Mouse (Mus musculus) midbrain, embryonic 10.5 days (tissue): ENCODE results near the gene Ccl25. TPM values are rescaled to one million over a fixed set of nuclear protein-coding genes. Genes with fewer than 3 reads are reported as not detected.
"Not testable (repeated sequence)": the region's sequence is repeated elsewhere in the genome, so short reads cannot be mapped to it uniquely, and the experiment has no call there.

Source experiments
- DNase-seq: peaks from one replicate; pipeline ENCODE4 v3.0.0-alpha.2; 2017; ENCODE audit warnings: low spot score
- H3K27ac ChIP-seq: fragments of 300-500 bp; sonication (generic); replicated peaks from 2 replicates; pipeline ENCODE4 v1.5.1; 2016; ENCODE audit warnings: mild to moderate bottlenecking
- H3K27me3 ChIP-seq: fragments of 300-500 bp; sonication (generic); 2 replicates; pipeline ENCODE4 v1.6.1; 2016; ENCODE audit warnings: low read depth, mild to moderate bottlenecking; ENCODE audit not compliant: poor library complexity, severe bottlenecking
- H3K36me3 ChIP-seq: fragments of 300-500 bp; sonication (generic); 2 replicates; pipeline ENCODE4 v1.6.1; 2016; ENCODE audit warnings: mild to moderate bottlenecking, moderate library complexity
- H3K4me1 ChIP-seq: fragments of 300-500 bp; sonication (generic); 2 replicates; pipeline ENCODE4 v1.6.1; 2016
- H3K4me3 ChIP-seq: fragments of 300-500 bp; sonication (generic); 2 replicates; pipeline ENCODE4 v1.5.1; 2016; ENCODE audit warnings: mild to moderate bottlenecking, moderate library complexity
- H3K9me3 ChIP-seq: fragments of 300-500 bp; sonication (generic); replicated peaks from 2 replicates; pipeline ENCODE4 v1.6.1; 2016; ENCODE audit warnings: mild to moderate bottlenecking
- WGBS: fragments of 180-500 bp; shearing (Covaris S2); methylation state at CpG from one replicate; pipeline ENCODE4 v1.1.7; 2016; 5-methylcytosine and 5-hydroxymethylcytosine counted together
- polyA plus RNA-seq: library from polyadenylated mRNA; unstranded; fragments of >200 nt; fragmentation: Nextera tagmentation; extraction: Ambion mirVana; gene quantifications from 2 replicates; pipeline ENCODE4 v1.2.1, GENCODE M21; 2016

Gene Ccl25
- polyA plus RNA-seq, 1 experiment from 2014 or later, result 23.2 TPM

GRCm38 (mm10) chr8:4350618-4351017, 25.6 kb downstream of the Ccl25 start:
- Histone ChIP-seq H3K27me3 (no peaks in the 10 kb centered on the region), H3K27ac (no peak overlapping the region), H3K4me3 (no peak overlapping the region), H3K9me3 (no peaks in the 10 kb centered on the region), H3K4me1 (peaks cover 3% of the 10 kb centered on the region; the same call in 1 of the 2 replicates), H3K36me3 (no peaks in the 10 kb centered on the region)
- WGBS, result 93% methylated on average over 3 of the region's 3 CpGs
- DNase-seq, result no peak

- H3K27me3 ChIP-seq, H3K4me1 ChIP-seq, H3K4me3 ChIP-seq, DNase-seq, H3K9me3 ChIP-seq, H3K27ac ChIP-seq, H3K36me3 ChIP-seq: not testable (repeated sequence)
- WGBS, result 89% methylated on average over 6 of the region's 6 CpGs
These were observed 27.6 kb downstream of the Ccl25 start for GRCm38 (mm10) chr8:4352562-4352961.

- H3K4me3 ChIP-seq, result no peak overlapping the region
- DNase-seq, result no peak
- H3K36me3 ChIP-seq, result no peaks in the 10 kb centered on the region
- H3K27me3 ChIP-seq, result no peaks in the 10 kb centered on the region
- H3K27ac ChIP-seq, result no peak overlapping the region
- no peaks in the 10 kb centered on the region for H3K9me3 ChIP-seq
- no peaks in the 10 kb centered on the region for H3K4me1 ChIP-seq
- 82% methylated on average over 4 of the region's 4 CpGs for WGBS
These were observed 28.7 kb downstream of the Ccl25 start for GRCm38 (mm10) chr8:4353741-4354140.

GRCm38 (mm10) chr8:4354516-4354915, 29.5 kb downstream of the Ccl25 start:
- H3K27ac ChIP-seq, result no peak overlapping the region
- 82% methylated on average over 1 of the region's 1 CpGs for WGBS
- H3K27me3 ChIP-seq, result no peaks in the 10 kb centered on the region
- no peak overlapping the region for H3K4me3 ChIP-seq
- H3K36me3 ChIP-seq, result no peaks in the 10 kb centered on the region
- H3K4me1 ChIP-seq, result no peaks in the 10 kb centered on the region
- DNase-seq, result no peak
- no peaks in the 10 kb centered on the region for H3K9me3 ChIP-seq

- H3K4me1 ChIP-seq, result no peaks in the 10 kb centered on the region
- H3K27me3 ChIP-seq, result no peaks in the 10 kb centered on the region
- H3K4me3 ChIP-seq, result no peak overlapping the region
- no peaks in the 10 kb centered on the region for H3K9me3 ChIP-seq
- no peaks in the 10 kb centered on the region for H3K36me3 ChIP-seq
- H3K27ac ChIP-seq, result no peak overlapping the region
- no peak for DNase-seq
- WGBS, result 93% methylated on average over 10 of the region's 10 CpGs
These were observed 30.4 kb downstream of the Ccl25 start for GRCm38 (mm10) chr8:4355455-4355854.

GRCm38 (mm10) chr8:4359362-4359761, 34.4 kb downstream of the Ccl25 start:
- DNase-seq, result no peak
- Histone ChIP-seq H3K36me3 (no peaks in the 10 kb centered on the region), H3K4me1 (no peaks in the 10 kb centered on the region), H3K9me3 (no peaks in the 10 kb centered on the region), H3K27me3 (no peaks in the 10 kb centered on the region), H3K27ac (no peak overlapping the region), H3K4me3 (no peak overlapping the region)
- WGBS, result 87% methylated on average over 3 of the region's 3 CpGs

GRCm38 (mm10) chr8:4360922-4361321, 35.9 kb downstream of the Ccl25 start:
- Histone ChIP-seq H3K9me3 (no peaks in the 10 kb centered on the region), H3K4me3 (no peak overlapping the region), H3K27me3 (no peaks in the 10 kb centered on the region), H3K36me3 (no peaks in the 10 kb centered on the region), H3K4me1 (no peaks in the 10 kb centered on the region), H3K27ac (no peak overlapping the region)
- 88% methylated on average over 2 of the region's 2 CpGs for WGBS
- no peak for DNase-seq

- H3K27me3 ChIP-seq, result no peaks in the 10 kb centered on the region
- 0 out of 2 replicates have a peak, but pooled peaks cover 3% of the 10 kb centered on the region for H3K9me3 ChIP-seq
- no peaks in the 10 kb centered on the region for H3K4me1 ChIP-seq
- DNase-seq, result no peak
- whole genome bisulfite sequencing, result 89% methylated on average over 3 of the region's 3 CpGs
- H3K36me3 ChIP-seq, result no peaks in the 10 kb centered on the region
- no peak overlapping the region for H3K27ac ChIP-seq
- no peak overlapping the region for H3K4me3 ChIP-seq
These were observed 41.2 kb downstream of the Ccl25 start for GRCm38 (mm10) chr8:4366189-4366588.

- Histone ChIP-seq H3K27me3 (no peaks in the 10 kb centered on the region), H3K27ac (no peak overlapping the region), H3K4me3 (no peak overlapping the region), H3K9me3 (0 out of 2 replicates have a peak, but pooled peaks cover 3% of the 10 kb centered on the region), H3K4me1 (no peaks in the 10 kb centered on the region), H3K36me3 (no peaks in the 10 kb centered on the region)
- DNase-seq, result no peak
- 90% methylated on average over 11 of the region's 11 CpGs for WGBS
These were observed 42.8 kb downstream of the Ccl25 start for GRCm38 (mm10) chr8:4367808-4368207.

GRCm38 (mm10) chr8:4368470-4368869, 43.5 kb downstream of the Ccl25 start:
- no peaks in the 10 kb centered on the region for H3K27me3 ChIP-seq
- no peaks in the 10 kb centered on the region for H3K36me3 ChIP-seq
- no peak overlapping the region for H3K27ac ChIP-seq
- no peak for DNase-seq
- WGBS, result 94% methylated on average over 4 of the region's 4 CpGs
- H3K4me3 ChIP-seq, result no peak overlapping the region
- H3K4me1 ChIP-seq, result no peaks in the 10 kb centered on the region
- 0 out of 2 replicates have a peak, but pooled peaks cover 3% of the 10 kb centered on the region for H3K9me3 ChIP-seq

GRCm38 (mm10) chr8:4370078-4370477, 45.1 kb downstream of the Ccl25 start:
- no peaks in the 10 kb centered on the region for H3K27me3 ChIP-seq
- no peak overlapping the region for H3K4me3 ChIP-seq
- 0 out of 2 replicates have a peak, but pooled peaks cover 3% of the 10 kb centered on the region for H3K9me3 ChIP-seq
- 45% methylated on average over 2 of the region's 2 CpGs for WGBS
- H3K27ac ChIP-seq, result no peak overlapping the region
- no peaks in the 10 kb centered on the region for H3K4me1 ChIP-seq
- no peaks in the 10 kb centered on the region for H3K36me3 ChIP-seq
- DNase-seq, result peak; percentile 24

GRCm38 (mm10) chr8:4372657-4373056, 47.6 kb downstream of the Ccl25 start:
- no peaks in the 10 kb centered on the region for H3K27me3 ChIP-seq
- no peaks in the 10 kb centered on the region for H3K36me3 ChIP-seq
- 66% methylated on average over 2 of the region's 2 CpGs for WGBS
- H3K27ac ChIP-seq, result no peak overlapping the region
- no peak for DNase-seq
- no peak overlapping the region for H3K4me3 ChIP-seq
- no peaks in the 10 kb centered on the region for H3K9me3 ChIP-seq
- H3K4me1 ChIP-seq, result no peaks in the 10 kb centered on the region

- H3K27me3 ChIP-seq, result no peaks in the 10 kb centered on the region
- no peak overlapping the region for H3K4me3 ChIP-seq
- no peaks in the 10 kb centered on the region for H3K36me3 ChIP-seq
- DNase-seq, result no peak
- WGBS, result 88% methylated on average over 2 of the region's 2 CpGs
- H3K4me1 ChIP-seq, result peaks cover 6% of the 10 kb centered on the region
- H3K27ac ChIP-seq, result no peak overlapping the region
- H3K9me3 ChIP-seq, result peaks cover 13% of the 10 kb centered on the region; the same call in 1 of the 2 replicates
These were observed 76.4 kb downstream of the Ccl25 start for GRCm38 (mm10) chr8:4401442-4401841.
